Mouse (Mus musculus): ENCODE measurements at regions not wholly inside any gene's neighbourhood (a gene's known extent, or its start where the extent isn't known, plus 50 kb on each side); places are given as distances from the start of the nearest gene placed in this dataset.
"Not testable (repeated sequence)": the region's sequence is repeated elsewhere in the genome, so short reads cannot be mapped to it uniquely, and the experiment has no call there.

- WGBS: 85% methylated on average over 3 of the region's 3 CpGs
- no peak overlapping the region for H3K4me3 ChIP-seq (ENCODE audit: low read depth, low read length)
These were observed 977.1 kb upstream of the Cdh8 start for GRCm38 (mm10) chr8:100393327-100393726.

GRCm38 (mm10) chr8:100367663-100368062 is 951.4 kb upstream of the Cdh8 start:
- H3K4me2 ChIP-seq (ENCODE audit: low read depth, low read length, poor library complexity, severe bottlenecking): no peak overlapping the region
- H3K27me3 ChIP-seq (ENCODE audit: insufficient read depth, low read length): no peaks in the 10 kb centered on the region
- ATAC-seq (ENCODE audit: low FRiP score) (no peak), DNase-seq (ENCODE audit: low spot score) (no peak)
- H3K27ac ChIP-seq (ENCODE audit: low read depth, low read length): no peak overlapping the region
- no peak for TF ChIP-seq CTCF (IDR thresholded peaks at IDR 0.05)
- no peak overlapping the region for H3K9ac ChIP-seq (replicated peaks; ENCODE audit: low read length, poor library complexity, severe bottlenecking)
- no peak overlapping the region for H3K4me3 ChIP-seq (ENCODE audit: low read depth, low read length)
- no peaks in the 10 kb centered on the region for H3K36me3 ChIP-seq (ENCODE audit: insufficient read depth, low read length)
- H3K9me3 ChIP-seq (ENCODE audit: low read length): no peaks in the 10 kb centered on the region
- no peaks in the 10 kb centered on the region for H3K4me1 ChIP-seq (ENCODE audit: insufficient read depth, low read length)

More at GRCm38 (mm10) chr8:100393327-100393726, 977.1 kb upstream of the Cdh8 start:
- H3K9me3 ChIP-seq (ENCODE audit: low read length): no peaks in the 10 kb centered on the region
- H3K27ac ChIP-seq (ENCODE audit: low read depth, low read length): no peak overlapping the region
- no peak for TF ChIP-seq CTCF (IDR thresholded peaks at IDR 0.05)
- no peaks in the 10 kb centered on the region for H3K36me3 ChIP-seq (ENCODE audit: insufficient read depth, low read length)
- no peaks in the 10 kb centered on the region for H3K27me3 ChIP-seq (ENCODE audit: insufficient read depth, low read length)
- H3K9ac ChIP-seq (replicated peaks; ENCODE audit: low read length, poor library complexity, severe bottlenecking): no peak overlapping the region
- no peak overlapping the region for H3K4me2 ChIP-seq (ENCODE audit: low read depth, low read length, poor library complexity, severe bottlenecking)
- DNase-seq (ENCODE audit: low spot score) (no peak), ATAC-seq (ENCODE audit: low FRiP score) (no peak)
- H3K4me1 ChIP-seq (ENCODE audit: insufficient read depth, low read length): no peaks in the 10 kb centered on the region

- H3K9me3 ChIP-seq (ENCODE audit: low read length): no peaks in the 10 kb centered on the region
- no peaks in the 10 kb centered on the region for H3K4me1 ChIP-seq (ENCODE audit: insufficient read depth, low read length)
- H3K36me3 ChIP-seq (ENCODE audit: insufficient read depth, low read length): no peaks in the 10 kb centered on the region
- WGBS: 48% methylated on average over 2 of the region's 2 CpGs
- H3K4me3 ChIP-seq (ENCODE audit: low read depth, low read length): no peak overlapping the region
- H3K27ac ChIP-seq (ENCODE audit: low read depth, low read length): no peak overlapping the region
- no peak overlapping the region for H3K9ac ChIP-seq (replicated peaks; ENCODE audit: low read length, poor library complexity, severe bottlenecking)
- DNase-seq (ENCODE audit: low spot score): no peak
- no peak for TF ChIP-seq CTCF (IDR thresholded peaks at IDR 0.05)
- H3K4me2 ChIP-seq (ENCODE audit: low read depth, low read length, poor library complexity, severe bottlenecking): no peak overlapping the region
- no peaks in the 10 kb centered on the region for H3K27me3 ChIP-seq (ENCODE audit: insufficient read depth, low read length)
- ATAC-seq (ENCODE audit: low FRiP score): no peak
These were observed 946.5 kb upstream of the Cdh8 start for GRCm38 (mm10) chr8:100362772-100363171.

- not testable (repeated sequence) for ATAC-seq (ENCODE audit: low FRiP score); H3K4me2 ChIP-seq (ENCODE audit: low read depth, low read length, poor library complexity, severe bottlenecking); H3K9me3 ChIP-seq (ENCODE audit: low read length); H3K27ac ChIP-seq (ENCODE audit: low read depth, low read length); H3K27me3 ChIP-seq (ENCODE audit: insufficient read depth, low read length); H3K4me1 ChIP-seq (ENCODE audit: insufficient read depth, low read length); DNase-seq (ENCODE audit: low spot score); H3K36me3 ChIP-seq (ENCODE audit: insufficient read depth, low read length); H3K9ac ChIP-seq (replicated peaks; ENCODE audit: low read length, poor library complexity, severe bottlenecking); H3K4me3 ChIP-seq (ENCODE audit: low read depth, low read length)
- WGBS: 93% methylated on average over 15 of the region's 15 CpGs
These were observed 944.3 kb upstream of the Cdh8 start for GRCm38 (mm10) chr8:100360541-100360940.

- WGBS: 44% methylated on average over 2 of the region's 2 CpGs
- Histone ChIP-seq H3K36me3 (ENCODE audit: insufficient read depth, low read length) (no peaks in the 10 kb centered on the region), H3K9me3 (ENCODE audit: low read length) (no peaks in the 10 kb centered on the region), H3K4me1 (ENCODE audit: insufficient read depth, low read length) (no peaks in the 10 kb centered on the region), H3K4me2 (ENCODE audit: low read depth, low read length, poor library complexity, severe bottlenecking) (no peak overlapping the region), H3K27ac (ENCODE audit: low read depth, low read length) (no peak overlapping the region), H3K4me3 (ENCODE audit: low read depth, low read length) (no peak overlapping the region), H3K27me3 (ENCODE audit: insufficient read depth, low read length) (no peaks in the 10 kb centered on the region), H3K9ac (replicated peaks; ENCODE audit: low read length, poor library complexity, severe bottlenecking) (no peak overlapping the region)
- TF ChIP-seq CTCF (IDR thresholded peaks at IDR 0.05): peak; percentile 77
- DNase-seq (ENCODE audit: low spot score): peak; percentile 71
- ATAC-seq (ENCODE audit: low FRiP score): no peak
These were observed 918.3 kb upstream of the Cdh8 start for GRCm38 (mm10) chr8:100334528-100334927.

- Histone ChIP-seq H3K4me1 (ENCODE audit: insufficient read depth, low read length) (no peaks in the 10 kb centered on the region), H3K4me3 (ENCODE audit: low read depth, low read length) (no peak overlapping the region), H3K9ac (replicated peaks; ENCODE audit: low read length, poor library complexity, severe bottlenecking) (no peak overlapping the region), H3K4me2 (ENCODE audit: low read depth, low read length, poor library complexity, severe bottlenecking) (no peak overlapping the region), H3K36me3 (ENCODE audit: insufficient read depth, low read length) (no peaks in the 10 kb centered on the region), H3K9me3 (ENCODE audit: low read length) (no peaks in the 10 kb centered on the region), H3K27me3 (ENCODE audit: insufficient read depth, low read length) (no peaks in the 10 kb centered on the region), H3K27ac (ENCODE audit: low read depth, low read length) (no peak overlapping the region)
- ATAC-seq (ENCODE audit: low FRiP score) (no peak), DNase-seq (ENCODE audit: low spot score) (peak; percentile 48)
- WGBS: 62% methylated on average over 4 of the region's 4 CpGs
- no peak for TF ChIP-seq CTCF (IDR thresholded peaks at IDR 0.05)
These were observed 909.3 kb upstream of the Cdh8 start for GRCm38 (mm10) chr8:100325616-100326015.
